In the genomic region with DNA sequence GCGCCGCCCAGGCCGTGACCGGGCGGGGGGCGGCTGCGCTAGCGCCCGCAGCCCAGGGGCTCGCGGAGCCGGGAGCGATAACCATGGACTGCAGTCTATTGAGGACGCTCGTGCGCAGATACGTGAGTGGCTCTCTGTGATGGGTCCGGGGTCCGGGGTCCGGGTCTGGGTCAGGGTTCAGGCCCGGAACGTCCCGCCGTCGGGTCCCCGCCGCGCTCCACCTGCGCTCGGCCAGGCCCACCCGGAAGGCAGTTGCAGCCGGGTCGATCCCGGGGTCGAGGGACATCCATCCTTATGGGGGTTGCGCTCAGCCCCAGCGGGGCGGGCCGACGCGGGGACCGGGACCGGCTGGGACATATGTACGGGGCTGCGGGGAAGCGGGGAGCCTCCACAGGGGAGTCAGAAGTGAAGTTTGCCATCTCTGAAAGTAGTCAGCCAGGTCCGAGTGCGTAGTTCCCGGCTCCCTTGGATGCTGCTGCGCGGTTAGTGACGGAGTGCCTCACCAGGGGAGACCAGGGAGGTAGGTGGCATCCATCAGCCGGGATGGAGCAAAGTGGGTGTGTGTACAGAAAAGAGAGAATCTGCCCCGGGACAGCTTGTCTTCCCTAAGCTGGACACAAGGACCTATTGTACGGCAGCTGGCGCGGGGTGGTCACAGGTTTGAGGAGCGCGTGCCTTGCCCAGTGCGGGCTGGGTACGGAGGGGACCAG, we compare ENCODE assay signal across 8 mouse cellular contexts. TPM values are rescaled to one million over a fixed set of nuclear protein-coding genes. Genes with fewer than 3 reads are reported as not detected.
DNase-seq lines count a peak whose midpoint lies in the region; ATAC-seq and TF ChIP-seq lines count a peak whose summit lies in the region.

No protein-coding gene starts in this region.

- peak overlapping the region; percentile 91 for H3K9ac ChIP-seq in embryonic facial prominence, embryonic 11.5 days (replicated peaks; ENCODE audit: low read length)
- H3K9ac ChIP-seq in hindbrain, embryonic 11.5 days (ENCODE audit: low read depth, low read length), result peak overlapping the region; percentile 85

- no peaks in the 10 kb centered on the region for H3K4me1 ChIP-seq in embryonic facial prominence, embryonic 11.5 days (ENCODE audit: control insufficient read depth, insufficient read depth, low read length)
- H3K4me1 ChIP-seq in hindbrain, embryonic 11.5 days (replicated peaks; ENCODE audit: control insufficient read depth, insufficient read depth, low read length), result 0 out of 2 replicates have a peak, but pooled peaks cover 4% of the 10 kb centered on the region
- peaks cover 37% of the 10 kb centered on the region for H3K4me1 ChIP-seq in limb, embryonic 10.5 days

- no peaks in the 10 kb centered on the region for H3K36me3 ChIP-seq in embryonic facial prominence, embryonic 11.5 days (replicated peaks; ENCODE audit: control insufficient read depth, insufficient read depth, low read depth, low read length)
- H3K36me3 ChIP-seq in hindbrain, embryonic 11.5 days (ENCODE audit: control insufficient read depth, insufficient read depth, low read length), result no peaks in the 10 kb centered on the region
- no peaks in the 10 kb centered on the region for H3K36me3 ChIP-seq in limb, embryonic 10.5 days
- H3K36me3 ChIP-seq in myocyte (ENCODE audit: control insufficient read depth, insufficient read depth), result no peaks in the 10 kb centered on the region

- H3K27me3 ChIP-seq in embryonic facial prominence, embryonic 11.5 days (ENCODE audit: control insufficient read depth, insufficient read depth, low read length), result no peaks in the 10 kb centered on the region
- no peaks in the 10 kb centered on the region for H3K27me3 ChIP-seq in hindbrain, embryonic 11.5 days (ENCODE audit: control insufficient read depth, insufficient read depth, low read length)
- H3K27me3 ChIP-seq in limb, embryonic 10.5 days (ENCODE audit: low read depth, poor library complexity, severe bottlenecking), result peaks cover 25% of the 10 kb centered on the region
- no peaks in the 10 kb centered on the region for H3K27me3 ChIP-seq in myocyte (ENCODE audit: control insufficient read depth, insufficient read depth, insufficient read length)

- ATAC-seq in embryonic facial prominence, embryonic 11.5 days (replicated peaks; ENCODE audit: insufficient number of reproducible peaks, low FRiP score, low TSS enrichment, low read depth), result peak; percentile 63
- peak; percentile 79 for ATAC-seq in hindbrain, embryonic 11.5 days (ENCODE audit: low FRiP score)

- H3K4me3 ChIP-seq in embryonic facial prominence, embryonic 11.5 days (ENCODE audit: low read depth, low read length), result peak overlapping the region; percentile 61
- peak overlapping the region; percentile 78 for H3K4me3 ChIP-seq in hindbrain, embryonic 11.5 days (ENCODE audit: low read depth, low read length)
- H3K4me3 ChIP-seq in limb, embryonic 10.5 days, result peak overlapping the region; percentile 77
- H3K4me3 ChIP-seq in myocyte, result peak overlapping the region; percentile 37

- no peaks in the 10 kb centered on the region for H3K9me3 ChIP-seq in embryonic facial prominence, embryonic 11.5 days (replicated peaks; ENCODE audit: control insufficient read depth, low read length)
- H3K9me3 ChIP-seq in hindbrain, embryonic 11.5 days (ENCODE audit: control insufficient read depth, low read length), result no peaks in the 10 kb centered on the region
- no peaks in the 10 kb centered on the region for H3K9me3 ChIP-seq in limb, embryonic 10.5 days (replicated peaks)

- no peaks in the 10 kb centered on the region for H3K79me2 ChIP-seq in myocyte (ENCODE audit: control insufficient read depth, insufficient read depth)

- WGBS in embryonic facial prominence, embryonic 11.5 days, result under 1% methylated on average over 50 of the region's 61 CpGs
- WGBS in hindbrain, embryonic 11.5 days, result under 1% methylated on average over 57 of the region's 61 CpGs
- 3% methylated on average over 61 of the region's 61 CpGs for WGBS in limb, embryonic 10.5 days

- H3K27ac ChIP-seq in embryonic facial prominence, embryonic 11.5 days (replicated peaks; ENCODE audit: low read depth, low read length), result no peak overlapping the region
- 0 out of 2 replicates have a peak overlapping the region, but pooled peaks have one; percentile 36 for H3K27ac ChIP-seq in hindbrain, embryonic 11.5 days (ENCODE audit: low read depth, low read length)
- peak overlapping the region; percentile 86 for H3K27ac ChIP-seq in limb, embryonic 10.5 days

- H3ac ChIP-seq in myocyte (ENCODE audit: control insufficient read depth, insufficient read length), result peak overlapping the region; percentile 82

- no peak for TF ChIP-seq POLR2A in myocyte (IDR thresholded peaks at IDR 0.05; ENCODE audit: insufficient read length, low read depth)

- H3K4me2 ChIP-seq in embryonic facial prominence, embryonic 11.5 days (ENCODE audit: low read depth, low read length), result peak overlapping the region; percentile 61
- H3K4me2 ChIP-seq in hindbrain, embryonic 11.5 days (replicated peaks; ENCODE audit: low read depth, low read length), result peak overlapping the region; percentile 94
- H3K4me2 ChIP-seq in myocyte (ENCODE audit: low read depth), result peak overlapping the region; percentile 80

- peak; percentile 96 for DNase-seq in heart, adult 11 months
- DNase-seq in heart, adult 8-10 months (ENCODE audit: low spot score), result no peak
- peak; percentile 16 for DNase-seq in adipocyte (ENCODE audit: low spot score)
- DNase-seq in embryonic facial prominence, embryonic 11.5 days (ENCODE audit: low spot score), result peak; percentile 36
- DNase-seq in hindbrain, embryonic 11.5 days (ENCODE audit: low spot score), result peak; percentile 56
- DNase-seq in limb, embryonic 10.5 days (ENCODE audit: low spot score), result peak; percentile 63
- DNase-seq in thymus, postnatal 36 days, result peak; percentile 24 to 45

TF ChIP-seq in myocyte, 11 proteins besides CTCF, POLR2A, EP300 and RAD21:
- TF ChIP-seq MYOD1 (IDR thresholded peaks at IDR 0.05; ENCODE audit: control insufficient read depth in 1 of 3, insufficient read length in 2 of 3, low read depth in 2 of 3) (no peak), CEBPB (IDR thresholded peaks at IDR 0.05; ENCODE audit: insufficient read depth, poor library complexity, severe bottlenecking) (no peak), USF1 (IDR thresholded peaks at IDR 0.05; ENCODE audit: low read depth) (no peak), MAX (IDR thresholded peaks at IDR 0.05; ENCODE audit: low read depth) (no peak), REST (IDR thresholded peaks at IDR 0.05; ENCODE audit: insufficient read depth, insufficient read length) (no peak), MYOG (IDR thresholded peaks at IDR 0.05; ENCODE audit: control insufficient read depth in 1 of 3, insufficient read depth in 1 of 3, insufficient read length in 2 of 3, low read depth in 2 of 3) (no peak), POLR2AphosphoS2 (IDR thresholded peaks at IDR 0.05; ENCODE audit: insufficient read length, low read depth) (no peak), SRF (IDR thresholded peaks at IDR 0.05; ENCODE audit: control insufficient read depth, insufficient read length, low read depth) (no peak), TCF12 (IDR thresholded peaks at IDR 0.05; ENCODE audit: insufficient read depth, poor library complexity, severe bottlenecking) (no peak)

RNA-seq across cellular contexts. Expression of a gene that starts 0.6 kb away (rescaled TPM):
- 10 to 100 TPM; 85.6 to 89.6 (median 87.8) TPM for total RNA-seq in heart, adult 8-10 months (2022)
- 11.6 and 13.3 TPM in 2 replicates for polyA plus RNA-seq in embryonic facial prominence, embryonic 11.5 days (2014; fragmentation: Nextera tagmentation; extraction: Ambion mirVana)
- 9.2 and 12.0 TPM in 2 replicates for polyA plus RNA-seq in hindbrain, embryonic 11.5 days (2014; fragmentation: Nextera tagmentation; extraction: Ambion mirVana)
- 7.9 and 10.8 TPM in 2 replicates for polyA plus RNA-seq in limb, embryonic 10.5 days (2016; fragmentation: Nextera tagmentation; extraction: Ambion mirVana)
- polyA plus RNA-seq in myocyte (2012; fragmentation: generic; extraction: Trizol), result 13.8 TPM
